8 mouse cellular contexts compared by ENCODE assay signal in the genomic region with DNA sequence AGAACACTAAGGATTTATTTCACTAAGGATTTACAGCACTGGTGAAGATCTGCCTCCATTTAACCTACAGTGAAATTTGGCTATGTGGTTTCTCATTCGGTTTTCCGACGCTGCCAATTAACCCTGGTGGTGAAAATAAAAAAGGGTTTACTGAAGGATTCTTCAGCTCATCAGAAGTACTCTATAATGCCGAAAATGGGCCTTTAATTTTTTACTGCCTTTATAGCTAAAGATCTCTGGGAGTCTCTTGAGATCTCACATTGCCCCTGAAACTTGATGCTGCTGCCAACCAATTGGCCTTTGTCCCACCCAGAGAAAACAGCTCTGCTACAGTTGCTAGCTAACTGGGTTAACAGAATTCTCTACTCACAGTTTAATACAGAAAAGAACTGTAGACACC. TPM values are rescaled to one million over a fixed set of nuclear protein-coding genes. Genes with fewer than 3 reads are reported as not detected.
DNase-seq lines count a peak whose midpoint lies in the region; ATAC-seq and TF ChIP-seq lines count a peak whose summit lies in the region.

No protein-coding gene starts in this region.

- H3K4me2 ChIP-seq in kidney, embryonic 14.5 days (replicated peaks; ENCODE audit: low read depth, low read length), result peak overlapping the region; percentile 47
- H3K4me2 ChIP-seq in midbrain, postnatal 0 days (ENCODE audit: low read depth, low read length, poor library complexity, severe bottlenecking), result peak overlapping the region; percentile 52

- 0 out of 2 replicates have a peak, but pooled peaks cover 2% of the 10 kb centered on the region for H3K4me1 ChIP-seq in cerebellum, adult 2 months (ENCODE audit: control insufficient read depth, insufficient read depth, low read length)
- peaks cover 13% of the 10 kb centered on the region for H3K4me1 ChIP-seq in kidney, embryonic 14.5 days (ENCODE audit: control insufficient read depth, insufficient read depth, low read length)
- 0 out of 2 replicates have a peak, but pooled peaks cover 3% of the 10 kb centered on the region for H3K4me1 ChIP-seq in midbrain, postnatal 0 days (ENCODE audit: insufficient read depth, low read length)

- H3K27me3 ChIP-seq in cerebellum, adult 2 months (ENCODE audit: control insufficient read depth, insufficient read depth, low read length), result no peaks in the 10 kb centered on the region
- no peaks in the 10 kb centered on the region for H3K27me3 ChIP-seq in kidney, embryonic 14.5 days (ENCODE audit: control insufficient read depth, insufficient read depth, low read length)
- H3K27me3 ChIP-seq in midbrain, postnatal 0 days (ENCODE audit: insufficient read depth, low read length), result no peaks in the 10 kb centered on the region

- no peak for ATAC-seq in kidney, embryonic 14.5 days (ENCODE audit: low FRiP score, low TSS enrichment)
- no peak for ATAC-seq in midbrain, postnatal 0 days (ENCODE audit: low FRiP score)

- no peaks in the 10 kb centered on the region for H3K9me3 ChIP-seq in kidney, embryonic 14.5 days (ENCODE audit: control insufficient read depth, low read length)
- H3K9me3 ChIP-seq in midbrain, postnatal 0 days (ENCODE audit: low read length), result no peaks in the 10 kb centered on the region

- peak overlapping the region; percentile 63 for H3K9ac ChIP-seq in kidney, embryonic 14.5 days (ENCODE audit: low read depth, low read length)
- peak overlapping the region; percentile 57 for H3K9ac ChIP-seq in midbrain, postnatal 0 days (replicated peaks; ENCODE audit: low read length, poor library complexity, severe bottlenecking)

- H3K36me3 ChIP-seq in kidney, embryonic 14.5 days (ENCODE audit: control insufficient read depth, insufficient read depth, low read length), result peaks cover 25% of the 10 kb centered on the region
- peaks cover 10% of the 10 kb centered on the region for H3K36me3 ChIP-seq in midbrain, postnatal 0 days (ENCODE audit: insufficient read depth, low read length)

- DNase-seq in cerebellum, adult 2 months, result peak in 1 of 2 experiments; percentile 28
- DNase-seq in cerebellum, postnatal 36 days, result no peak
- peak; percentile 36 for DNase-seq in thymus, postnatal 14 days
- no peak for DNase-seq in thymus, postnatal 0 days (ENCODE audit: low spot score)
- DNase-seq in midbrain, postnatal 0 days (ENCODE audit: low spot score), result peak; percentile 40
- DNase-seq in right cerebral cortex, adult 2 months (ENCODE audit: low spot score in 2 of 2), result no peak
- no peak for DNase-seq in right cerebral cortex, postnatal 36 days (ENCODE audit: low spot score in 2 of 2)

- WGBS in cerebellum, adult 2 months, result 2% methylated on average over 4 of the region's 4 CpGs
- 0% methylated on average over 4 of the region's 4 CpGs for WGBS in kidney, embryonic 14.5 days
- 0% methylated on average over 4 of the region's 4 CpGs for WGBS in midbrain, postnatal 0 days

- H3K4me3 ChIP-seq in cerebellum, adult 2 months (replicated peaks; ENCODE audit: insufficient read depth, low read depth, low read length), result peak overlapping the region; percentile 69
- peak overlapping the region; percentile 93 for H3K4me3 ChIP-seq in kidney, embryonic 14.5 days (ENCODE audit: low read length)
- H3K4me3 ChIP-seq in midbrain, postnatal 0 days (ENCODE audit: low read depth, low read length), result peak overlapping the region; percentile 92

- TF ChIP-seq POLR2A in cerebellum, adult 2 months (IDR thresholded peaks at IDR 0.05; ENCODE audit: borderline replicate concordance, insufficient read depth, low read length), result no peak

- H3K27ac ChIP-seq in cerebellum, adult 2 months (ENCODE audit: insufficient read depth, low read length), result no peak overlapping the region; the same call in 1 of the 2 replicates
- peak overlapping the region; percentile 100 for H3K27ac ChIP-seq in kidney, embryonic 14.5 days (ENCODE audit: low read depth, low read length)
- peak overlapping the region; percentile 100 for H3K27ac ChIP-seq in midbrain, postnatal 0 days (ENCODE audit: low read depth, low read length)

- TF ChIP-seq CTCF in cerebellum, adult 2 months (IDR thresholded peaks at IDR 0.05; ENCODE audit: borderline replicate concordance, insufficient read depth, low read depth, low read length), result no peak
- peak; percentile 43 for TF ChIP-seq CTCF in midbrain, postnatal 0 days (IDR thresholded peaks at IDR 0.05)

RNA-seq across cellular contexts. Expression of a gene that starts 40.1 kb away (rescaled TPM):
- polyA plus RNA-seq in cerebellum, adult 2 months (2012; rRNA removed), result 16.1 and 16.5 TPM in 2 replicates
- 1.9 and 2.9 TPM in 2 replicates for polyA plus RNA-seq in thymus, postnatal 0 days (2015; fragmentation: Nextera tagmentation; extraction: Ambion mirVana)
- 4.1 and 5.1 TPM in 2 replicates for polyA plus RNA-seq in kidney, embryonic 14.5 days (2014; fragmentation: Nextera tagmentation; extraction: Ambion mirVana)
- 84.2 and 88.0 TPM in 2 replicates for total RNA-seq in midbrain, postnatal 0 days (2014; rRNA removed)
- 76.7 and 77.4 TPM in 2 replicates for polyA plus RNA-seq in midbrain, postnatal 0 days (2015; fragmentation: Nextera tagmentation; extraction: Ambion mirVana)

RNA-seq across cellular contexts. Expression of a gene that starts 41.0 kb away (rescaled TPM):
- 62.4 and 64.6 TPM in 2 replicates for polyA plus RNA-seq in cerebellum, adult 2 months (2012; rRNA removed)
- polyA plus RNA-seq in thymus, postnatal 0 days (2015; fragmentation: Nextera tagmentation; extraction: Ambion mirVana), result 182 and 195 TPM in 2 replicates
- polyA plus RNA-seq in kidney, embryonic 14.5 days (2014; fragmentation: Nextera tagmentation; extraction: Ambion mirVana), result 99.0 and 113 TPM in 2 replicates
- 91.3 and 109 TPM in 2 replicates for total RNA-seq in midbrain, postnatal 0 days (2014; rRNA removed)
- polyA plus RNA-seq in midbrain, postnatal 0 days (2015; fragmentation: Nextera tagmentation; extraction: Ambion mirVana), result 41.3 and 43.6 TPM in 2 replicates

RNA-seq across cellular contexts. Expression of a gene that starts 59.4 kb away (rescaled TPM):
- polyA plus RNA-seq in cerebellum, adult 2 months (2012; rRNA removed), result 4.5 and 6.7 TPM in 2 replicates
- 0.18 TPM in 1 of 2 replicates, not detected in the other for polyA plus RNA-seq in thymus, postnatal 0 days (2015; fragmentation: Nextera tagmentation; extraction: Ambion mirVana)
- polyA plus RNA-seq in kidney, embryonic 14.5 days (2014; fragmentation: Nextera tagmentation; extraction: Ambion mirVana), result 0.70 and 1.1 TPM in 2 replicates
- 7.7 and 9.2 TPM in 2 replicates for total RNA-seq in midbrain, postnatal 0 days (2014; rRNA removed)
- polyA plus RNA-seq in midbrain, postnatal 0 days (2015; fragmentation: Nextera tagmentation; extraction: Ambion mirVana), result 2.9 and 3.6 TPM in 2 replicates

Comparison
In these comparisons a context has a peak if more than half of its experiments do, and no peak if none do; other contexts are left out.
1. DNase-seq: peak in thymus, postnatal 14 days (single experiment) and midbrain, postnatal 0 days (single experiment); none in cerebellum, postnatal 36 days (0 of 2), thymus, postnatal 0 days (single experiment), right cerebral cortex, adult 2 months (0 of 2) and right cerebral cortex, postnatal 36 days (0 of 2).
2. Peak in every context shown above with its lines, with median percentiles within 50 percentile points of each other: H3K4me3 ChIP-seq.